Mouse (Mus musculus) layer of hippocampus, postnatal 14 days (tissue): ENCODE measurements around the gene Hist2h3b. TPM values are rescaled to one million over a fixed set of nuclear protein-coding genes. Genes with fewer than 3 reads are reported as not detected.
"Not testable (repeated sequence)": the region's sequence is repeated elsewhere in the genome, so short reads cannot be mapped to it uniquely, and the experiment has no call there.

Experiments
- DNase-seq, 2 experiments: peaks; one replicate each; pipeline ENCODE4 v3.0.0; 2021 to 2022; ENCODE audit warnings: low spot score in 2 of 2, mixed read lengths in 1 of 2
- long read RNA-seq, 2 experiments: library from polyadenylated mRNA; stranded (forward); transcript quantifications; one replicate each; pipeline ENCODE4 v2.0.0; 2021
- total RNA-seq, 2 experiments: library from RNA; stranded (reverse); gene quantifications; 2 replicates each; pipeline ENCODE4 v1.2.3; 2021

The Hist2h3b gene
- total RNA-seq: 100 to 1,000 TPM in 1 of 2 experiments, 10 to 100 TPM in 1; 73.5 to 102 TPM
- long read RNA-seq, experiment 1: 0 reads
- long read RNA-seq, experiment 2, partial matches to known transcripts: 0 of 1 reads
- long read RNA-seq, experiment 2, other reads (novel, unspliced or antisense): 0 of 1 reads

GRCm38 (mm10) chr3:96268051-96268775, at the start of gene Hist2h3b:
Gene Hist2h3b (plus strand): TSS chr3:96268654.
- peak; percentile 83 to 88 for DNase-seq

DNA sequence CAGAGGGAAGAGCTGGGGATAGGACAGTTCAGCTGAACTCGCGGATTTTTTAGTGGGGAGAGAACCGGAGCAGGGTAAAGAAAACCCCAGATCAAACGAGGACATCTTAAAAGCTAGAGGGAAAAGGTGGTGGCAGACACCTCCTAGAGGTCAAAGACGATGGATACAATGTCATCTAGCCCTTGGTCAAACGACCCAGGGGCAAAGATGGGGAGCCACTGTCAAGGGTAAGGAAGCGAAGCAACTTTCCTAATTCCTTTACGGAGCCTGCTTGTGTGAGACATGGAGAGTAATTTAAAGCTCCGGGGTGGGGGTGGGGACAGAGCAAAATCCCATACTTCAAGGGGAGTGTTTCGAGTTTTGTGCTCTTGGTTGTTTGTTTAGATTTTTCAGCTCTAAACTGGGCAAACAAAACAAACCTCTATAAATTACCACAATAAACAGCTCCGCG, 49.2 kb upstream of the Hist2h3b start:
- DNase-seq: no peak

- DNase-seq: peak; percentile 86 to 91
Measured at GRCm38 (mm10) chr3:96219661-96220130, 48.8 kb upstream of the Hist2h3b start, which contains the start of the genes Bola1 and Hist2h2ab. Gene Bola1 (minus strand): TSS chr3:96219709. Gene Hist2h2ab (plus strand): TSS chr3:96219865.

- not testable (repeated sequence) for DNase-seq
Measured at GRCm38 (mm10) chr3:96220131-96220764, 48.2 kb upstream of the Hist2h3b start.

GRCm38 (mm10) chr3:96220765-96221639, 47.5 kb upstream of the Hist2h3b start, which contains the start of the genes Hist2h2ac and Hist2h2be:
Gene Hist2h2ac (minus strand): TSS chr3:96220880.
Gene Hist2h2be (plus strand): TSS chr3:96221119.
- DNase-seq: peak; percentile 84 to 94

GRCm38 (mm10) chr3:96221640-96222038, 46.8 kb upstream of the Hist2h3b start:
- DNase-seq: no peak

GRCm38 (mm10) chr3:96222774-96223173, 45.7 kb upstream of the Hist2h3b start:
- peak in 1 of 2 experiments; percentile 49 for DNase-seq

- DNase-seq: no peak
Measured at GRCm38 (mm10) chr3:96225421-96225820, 43.0 kb upstream of the Hist2h3b start.

GRCm38 (mm10) chr3:96226695-96227648, 41.5 kb upstream of the Hist2h3b start:
- DNase-seq: no peak

GRCm38 (mm10) chr3:96228828-96229227, 39.6 kb upstream of the Hist2h3b start:
- no peak for DNase-seq

- no peak for DNase-seq
Measured at GRCm38 (mm10) chr3:96230404-96230803, 38.0 kb upstream of the Hist2h3b start.

DNA sequence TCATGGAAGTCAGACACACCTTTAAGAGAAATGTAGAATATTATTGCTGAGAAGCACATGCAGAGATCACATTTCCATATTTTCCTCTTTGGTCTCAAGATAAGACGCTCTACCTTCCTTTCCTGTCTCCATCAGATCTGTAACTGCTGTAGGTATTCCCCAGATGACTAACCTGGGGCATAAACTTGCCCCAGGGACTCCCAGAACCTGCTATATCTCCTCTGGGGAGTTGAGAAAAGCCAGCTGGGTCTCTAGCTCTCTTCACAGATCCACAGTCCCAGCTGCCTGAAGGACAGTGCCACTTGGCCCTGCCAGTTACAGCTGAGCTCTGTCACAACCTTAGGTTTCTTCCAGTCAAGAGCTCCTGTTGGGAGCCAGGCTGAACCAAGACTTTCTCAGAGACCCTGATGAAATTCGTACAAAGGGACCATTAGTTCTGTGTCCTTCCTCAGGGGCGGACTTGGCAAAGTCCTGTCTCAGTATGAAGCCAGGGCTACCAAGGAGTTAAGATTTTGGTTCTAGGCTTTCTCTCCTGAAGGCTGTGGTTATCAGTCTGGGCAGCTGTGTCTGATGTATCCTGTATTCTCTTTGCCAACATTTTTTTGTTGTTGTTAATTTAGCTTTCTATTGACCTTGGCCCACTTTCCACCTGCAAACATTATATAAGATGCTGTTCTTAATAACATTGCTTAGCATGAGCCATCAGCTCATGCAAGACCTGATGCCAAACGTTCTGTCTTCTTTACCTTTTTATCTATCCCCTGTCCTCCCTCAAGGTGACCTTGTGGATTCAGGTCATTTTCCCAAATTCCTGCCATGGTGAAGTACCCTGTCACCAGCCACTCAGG, 37.3 kb upstream of the Hist2h3b start:
- DNase-seq: no peak

DNA sequence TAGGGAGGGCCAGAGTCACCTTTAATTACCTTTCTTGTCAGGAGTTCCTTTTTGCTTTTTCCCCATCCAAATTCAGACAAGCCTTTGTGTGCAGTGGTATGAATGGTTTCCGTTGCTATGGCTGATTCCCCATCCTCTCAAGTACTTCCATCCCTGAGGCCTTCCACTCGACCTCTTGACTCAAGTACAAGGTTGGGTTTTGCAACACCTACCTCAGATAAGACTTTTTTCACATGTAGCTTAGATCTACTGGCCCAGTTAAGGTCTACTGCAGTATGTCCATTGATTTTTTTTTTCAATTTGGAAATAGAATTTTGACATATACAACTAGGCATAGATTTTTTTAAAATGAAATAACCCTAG, 36.7 kb upstream of the Hist2h3b start:
- DNase-seq: no peak

DNA sequence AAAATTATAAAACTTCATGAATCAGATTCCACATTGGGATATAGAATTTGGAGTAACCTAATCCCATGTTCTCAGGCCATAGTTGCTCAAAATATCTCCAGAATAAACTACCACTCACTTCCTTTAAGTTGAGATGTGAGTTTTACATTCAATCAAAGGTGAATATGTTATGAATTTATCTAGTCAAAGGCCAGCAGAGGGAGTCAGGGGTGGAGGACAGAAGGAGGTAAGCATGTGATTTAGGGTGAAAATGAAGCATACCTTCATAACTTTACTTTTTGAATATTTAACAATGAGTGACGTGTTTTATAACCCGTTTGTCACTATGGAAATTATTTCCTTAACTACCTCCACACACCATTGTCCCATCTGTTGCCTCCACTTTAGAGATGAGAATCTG, 33.5 kb upstream of the Hist2h3b start:
- no peak for DNase-seq

DNA sequence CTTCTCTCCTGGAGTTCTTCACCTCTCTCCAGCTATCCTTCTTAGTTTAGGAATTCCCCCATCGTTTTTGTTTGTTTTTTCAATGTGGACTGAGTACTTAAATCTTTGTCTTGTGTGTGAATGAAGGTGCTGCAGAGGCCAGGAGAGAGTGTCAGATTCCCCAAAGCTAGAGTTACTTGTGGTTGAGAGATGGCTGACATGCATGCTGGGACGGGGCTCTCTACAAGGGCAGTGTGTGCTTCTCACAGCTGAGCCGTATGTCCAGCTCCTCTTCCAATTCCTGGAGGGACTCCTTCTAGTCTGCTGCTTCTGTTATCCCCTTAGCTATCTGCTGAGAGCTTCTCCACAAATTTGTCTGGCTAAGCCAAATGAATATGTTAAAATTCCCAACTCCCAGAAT, 32.6 kb upstream of the Hist2h3b start:
- no peak for DNase-seq

DNA sequence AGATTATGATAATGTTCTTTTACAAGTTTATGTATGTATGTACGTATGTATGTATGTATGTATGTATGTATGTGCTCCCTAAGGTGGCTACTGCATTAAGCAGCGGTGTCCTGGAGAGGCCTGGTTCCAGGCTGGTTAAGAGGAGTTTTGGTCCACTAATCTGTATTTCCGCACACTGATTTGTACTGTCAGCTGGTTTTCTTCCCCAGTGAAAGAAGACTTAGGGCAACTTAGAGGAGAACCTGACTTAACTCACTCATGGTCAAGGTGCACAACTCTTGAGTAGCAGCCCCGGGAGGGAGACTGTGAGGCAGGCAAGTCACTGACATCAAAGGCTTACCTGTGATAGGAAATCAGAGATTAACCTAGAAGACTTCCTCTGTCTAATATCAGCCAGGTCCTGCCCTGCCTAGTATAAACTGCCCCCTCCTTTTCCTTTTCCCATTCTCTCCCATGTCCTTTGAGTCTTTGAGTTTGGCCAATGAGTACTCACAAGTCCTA, 31.6 kb upstream of the Hist2h3b start:
- DNase-seq: no peak

DNA sequence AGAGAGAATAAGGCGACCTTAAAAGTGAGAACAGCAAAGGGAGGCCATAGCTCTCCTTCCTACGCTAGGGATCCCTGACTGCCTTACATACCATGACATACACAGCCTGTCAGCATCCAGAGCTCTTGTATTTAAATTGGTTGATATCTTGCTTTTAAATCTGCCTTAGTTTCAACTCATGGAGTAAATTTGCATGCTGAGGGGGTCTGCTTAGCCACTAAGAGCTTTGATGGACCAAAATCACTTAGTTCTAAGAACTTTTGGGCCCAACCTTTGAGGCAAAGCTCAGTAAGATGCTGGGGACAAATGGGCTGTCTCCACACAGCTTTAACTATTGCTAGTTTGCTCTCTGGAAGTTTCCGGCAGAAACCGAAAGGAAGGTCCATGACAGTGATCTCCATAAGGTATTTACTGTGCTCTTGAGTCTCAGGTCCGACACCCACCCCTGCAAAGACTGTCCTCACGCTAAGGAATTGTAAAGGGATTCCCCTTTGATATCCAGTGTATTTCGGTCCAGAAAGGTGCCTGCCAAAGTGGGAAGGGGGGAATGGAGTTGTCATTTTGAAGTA, 31.0 kb upstream of the Hist2h3b start:
- DNase-seq: no peak

- DNase-seq: no peak
Measured at GRCm38 (mm10) chr3:96237904-96238511, 30.4 kb upstream of the Hist2h3b start.
